Mouse (Mus musculus): ENCODE measurements at regions not wholly inside any gene's neighbourhood (a gene's known extent, or its start where the extent isn't known, plus 50 kb on each side); places are given as distances from the start of the nearest gene placed in this dataset.

DNA sequence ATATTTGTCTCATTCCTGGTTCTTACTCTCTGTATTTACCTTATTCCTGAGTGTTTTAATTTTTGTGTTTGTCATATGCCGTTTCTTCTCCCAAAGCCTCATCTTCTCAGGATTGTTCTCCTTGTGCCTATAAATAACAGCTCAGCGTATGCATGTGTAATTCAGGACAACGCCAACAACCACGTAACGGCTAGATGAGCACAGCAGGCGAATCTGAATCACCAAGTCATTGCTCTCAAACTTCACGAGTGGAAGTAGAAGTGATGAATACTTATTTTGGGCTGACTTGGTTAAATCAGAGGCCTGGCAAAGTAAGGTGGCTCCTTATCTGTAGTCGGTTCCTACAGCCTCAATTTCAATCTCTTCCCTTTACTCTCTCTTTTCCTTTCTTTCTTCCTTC lies 760.7 kb downstream of the Kcnj3 start:
- no peaks in the 10 kb centered on the region for H3K4me1 ChIP-seq (ENCODE audit: control insufficient read depth, insufficient read depth, low read length)
- H3K27me3 ChIP-seq (ENCODE audit: control insufficient read depth, insufficient read depth, low read length), result no peaks in the 10 kb centered on the region
- 72% methylated on average over 8 of the region's 8 CpGs for WGBS
- no peak for DNase-seq
- H3K27ac ChIP-seq, result no peak overlapping the region
- intact Hi-C loops (cut with DNase I), result no loop called here
- H3K9ac ChIP-seq (ENCODE audit: low read depth, low read length), result no peak overlapping the region
- TF ChIP-seq CTCF (IDR thresholded peaks at IDR 0.05), result no peak
- H3K79me2 ChIP-seq (replicated peaks; ENCODE audit: control insufficient read depth, insufficient read depth, low read length), result no peaks in the 10 kb centered on the region
- no peak overlapping the region for H3K4me3 ChIP-seq
- H3K36me3 ChIP-seq (ENCODE audit: control insufficient read depth, insufficient read depth, low read length), result no peaks in the 10 kb centered on the region

DNA sequence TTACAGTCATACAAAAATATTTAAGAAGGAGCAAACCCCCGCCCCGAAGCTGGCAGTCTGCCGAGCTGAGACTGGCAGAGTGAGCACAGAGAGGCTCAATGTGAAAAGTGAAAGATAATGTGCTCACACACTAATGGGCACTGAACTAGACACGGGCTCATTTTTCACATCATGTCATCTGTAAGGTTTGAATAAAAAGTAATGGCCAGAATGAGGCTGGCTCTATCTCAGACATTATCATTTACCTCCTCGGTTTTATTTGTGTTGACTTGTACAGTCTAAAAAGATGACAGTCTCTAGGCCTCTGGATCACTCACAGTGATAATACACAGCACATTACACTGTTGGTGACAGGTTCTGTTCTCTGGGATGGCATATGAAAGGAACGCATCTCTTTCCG lies 791.7 kb downstream of the Kcnj3 start:
- H3K79me2 ChIP-seq (replicated peaks; ENCODE audit: control insufficient read depth, insufficient read depth, low read length), result no peaks in the 10 kb centered on the region
- intact Hi-C loops (cut with DNase I), result no loop called here
- H3K36me3 ChIP-seq (ENCODE audit: control insufficient read depth, insufficient read depth, low read length), result no peaks in the 10 kb centered on the region
- no peak overlapping the region for H3K4me3 ChIP-seq
- no peaks in the 10 kb centered on the region for H3K27me3 ChIP-seq (ENCODE audit: control insufficient read depth, insufficient read depth, low read length)
- WGBS, result 68% methylated on average over 7 of the region's 7 CpGs
- no peak overlapping the region for H3K27ac ChIP-seq
- no peaks in the 10 kb centered on the region for H3K4me1 ChIP-seq (ENCODE audit: control insufficient read depth, insufficient read depth, low read length)
- H3K9ac ChIP-seq (ENCODE audit: low read depth, low read length), result no peak overlapping the region
- DNase-seq, result no peak
- TF ChIP-seq POLR2A (IDR thresholded peaks at IDR 0.05; ENCODE audit: insufficient read depth, low read depth, low read length) (no peak), EP300 (IDR thresholded peaks at IDR 0.05; ENCODE audit: insufficient read depth, low read depth, low read length) (no peak), CTCF (IDR thresholded peaks at IDR 0.05) (no peak)

DNA sequence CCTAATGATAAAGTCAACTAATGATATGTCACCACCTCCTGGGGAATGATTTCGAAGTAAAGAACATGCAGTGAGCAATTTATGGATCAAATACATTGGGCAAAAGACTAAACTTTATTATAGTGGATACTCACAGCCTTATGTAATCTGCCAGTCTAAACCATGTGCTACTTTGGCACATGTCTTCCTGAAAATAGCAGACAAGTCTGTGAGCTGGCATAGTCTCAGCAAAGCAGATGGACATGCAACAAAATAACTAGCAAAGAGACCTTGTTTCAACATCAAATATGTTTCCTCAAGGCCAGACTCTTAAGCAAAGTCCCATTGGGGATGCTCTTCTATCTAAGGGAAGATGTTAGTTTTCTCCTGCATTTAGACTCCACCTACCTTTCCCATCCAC lies 797.3 kb downstream of the Kcnj3 start:
- no peaks in the 10 kb centered on the region for H3K27me3 ChIP-seq (ENCODE audit: control insufficient read depth, insufficient read depth, low read length)
- intact Hi-C loops (cut with DNase I), result no loop called here
- H3K79me2 ChIP-seq (replicated peaks; ENCODE audit: control insufficient read depth, insufficient read depth, low read length), result no peaks in the 10 kb centered on the region
- 49% methylated on average over 1 of the region's 1 CpGs for WGBS
- no peak overlapping the region for H3K9ac ChIP-seq (ENCODE audit: low read depth, low read length)
- no peak overlapping the region for H3K27ac ChIP-seq
- TF ChIP-seq POLR2A (IDR thresholded peaks at IDR 0.05; ENCODE audit: insufficient read depth, low read depth, low read length), result no peak
- TF ChIP-seq EP300 (IDR thresholded peaks at IDR 0.05; ENCODE audit: insufficient read depth, low read depth, low read length), result no peak
- no peak for TF ChIP-seq CTCF (IDR thresholded peaks at IDR 0.05)
- no peaks in the 10 kb centered on the region for H3K4me1 ChIP-seq (ENCODE audit: control insufficient read depth, insufficient read depth, low read length)
- no peak overlapping the region for H3K4me3 ChIP-seq
- no peak for DNase-seq
- H3K36me3 ChIP-seq (ENCODE audit: control insufficient read depth, insufficient read depth, low read length), result no peaks in the 10 kb centered on the region

DNA sequence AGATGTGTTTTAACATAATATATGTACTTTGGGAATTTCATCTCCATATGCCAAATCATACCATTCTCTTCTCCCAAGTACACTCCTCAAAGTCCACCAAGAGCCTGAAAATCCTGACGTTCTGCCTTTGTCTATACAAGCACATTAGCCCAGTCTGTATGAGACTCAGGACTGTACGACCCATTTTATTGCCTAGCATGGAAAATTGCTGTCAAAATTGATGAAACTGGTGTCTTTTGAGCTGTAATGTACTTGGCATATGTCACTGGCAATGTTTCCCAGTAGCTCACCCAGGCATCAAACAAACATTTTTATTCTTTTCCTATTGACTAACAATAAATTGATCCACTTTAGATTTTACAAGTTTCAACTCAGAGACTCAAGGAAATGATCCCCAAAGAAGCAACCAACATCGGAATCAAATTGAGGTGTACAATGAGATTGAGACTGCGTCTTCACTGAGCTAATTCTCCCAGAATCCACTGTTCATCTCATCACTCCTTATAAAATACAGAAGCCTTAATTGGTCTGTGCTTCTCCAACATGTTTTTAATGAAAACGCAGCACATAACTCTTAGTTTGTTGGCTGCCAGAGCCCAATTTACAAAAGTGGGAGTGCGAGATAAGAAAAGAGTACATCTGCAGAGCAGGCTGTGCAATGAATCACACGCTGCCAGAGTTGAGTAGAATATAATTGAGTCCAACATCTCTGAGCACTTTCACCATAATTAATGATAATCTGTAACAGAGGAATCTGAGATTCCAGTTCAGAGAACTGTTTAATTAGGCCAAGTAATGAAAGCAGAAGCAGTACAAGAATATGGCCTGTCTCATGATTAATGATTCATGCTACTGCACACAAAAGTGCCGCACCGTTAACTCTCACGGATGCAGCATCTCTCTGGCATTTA lies 821.5 kb downstream of the Kcnj3 start:
- 65% methylated on average over 10 of the region's 10 CpGs for WGBS

DNA sequence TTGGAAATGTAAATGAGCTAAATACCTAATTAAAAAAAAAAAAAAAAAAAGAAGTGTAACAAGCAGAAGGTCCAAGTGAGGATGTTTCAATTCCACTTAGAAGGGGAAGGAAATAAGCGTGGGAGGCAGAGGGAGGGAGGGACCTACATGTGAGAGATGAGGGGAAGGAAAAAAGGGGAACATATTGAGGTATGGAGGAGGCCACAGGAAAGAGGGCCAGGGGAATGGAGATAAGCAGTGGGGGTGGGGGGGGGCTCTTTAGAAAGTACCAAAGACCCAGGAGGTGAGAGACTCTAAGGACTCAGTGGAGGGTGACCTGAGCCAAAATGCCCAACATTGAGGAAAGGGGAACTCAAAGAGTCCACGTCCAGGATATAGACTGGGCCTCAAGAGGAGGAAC lies 818.9 kb downstream of the Nr4a2 start:
- Histone ChIP-seq H3K27ac (no peak overlapping the region), H3K4me3 (no peak overlapping the region), H3K27me3 (ENCODE audit: control insufficient read depth, insufficient read depth, low read length) (no peaks in the 10 kb centered on the region), H3K36me3 (ENCODE audit: control insufficient read depth, insufficient read depth, low read length) (no peaks in the 10 kb centered on the region), H3K79me2 (replicated peaks; ENCODE audit: control insufficient read depth, insufficient read depth, low read length) (no peaks in the 10 kb centered on the region), H3K4me1 (ENCODE audit: control insufficient read depth, insufficient read depth, low read length) (no peaks in the 10 kb centered on the region; the same call in 1 of the 2 replicates), H3K9ac (ENCODE audit: low read depth, low read length) (no peak overlapping the region)
- DNase-seq, result no peak
- TF ChIP-seq POLR2A (IDR thresholded peaks at IDR 0.05; ENCODE audit: insufficient read depth, low read depth, low read length) (no peak), CTCF (IDR thresholded peaks at IDR 0.05) (no peak), EP300 (IDR thresholded peaks at IDR 0.05; ENCODE audit: insufficient read depth, low read depth, low read length) (no peak)
- intact Hi-C loops (cut with DNase I), result no loop called here
- 55% methylated on average over 2 of the region's 2 CpGs for WGBS

More for the DNA sequence above, 821.5 kb downstream of the Kcnj3 start:
- no peak overlapping the region for H3K27ac ChIP-seq
- no peak overlapping the region for H3K9ac ChIP-seq (ENCODE audit: low read depth, low read length)
- H3K36me3 ChIP-seq (ENCODE audit: control insufficient read depth, insufficient read depth, low read length), result no peaks in the 10 kb centered on the region
- intact Hi-C loops (cut with DNase I), result no loop called here
- H3K4me1 ChIP-seq (ENCODE audit: control insufficient read depth, insufficient read depth, low read length), result no peaks in the 10 kb centered on the region
- H3K4me3 ChIP-seq, result no peak overlapping the region
- DNase-seq, result no peak
- no peaks in the 10 kb centered on the region for H3K79me2 ChIP-seq (replicated peaks; ENCODE audit: control insufficient read depth, insufficient read depth, low read length)
- H3K27me3 ChIP-seq (ENCODE audit: control insufficient read depth, insufficient read depth, low read length), result no peaks in the 10 kb centered on the region
- TF ChIP-seq EP300 (IDR thresholded peaks at IDR 0.05; ENCODE audit: insufficient read depth, low read depth, low read length), result no peak
- no peak for TF ChIP-seq CTCF (IDR thresholded peaks at IDR 0.05)
- TF ChIP-seq POLR2A (IDR thresholded peaks at IDR 0.05; ENCODE audit: insufficient read depth, low read depth, low read length), result no peak

DNA sequence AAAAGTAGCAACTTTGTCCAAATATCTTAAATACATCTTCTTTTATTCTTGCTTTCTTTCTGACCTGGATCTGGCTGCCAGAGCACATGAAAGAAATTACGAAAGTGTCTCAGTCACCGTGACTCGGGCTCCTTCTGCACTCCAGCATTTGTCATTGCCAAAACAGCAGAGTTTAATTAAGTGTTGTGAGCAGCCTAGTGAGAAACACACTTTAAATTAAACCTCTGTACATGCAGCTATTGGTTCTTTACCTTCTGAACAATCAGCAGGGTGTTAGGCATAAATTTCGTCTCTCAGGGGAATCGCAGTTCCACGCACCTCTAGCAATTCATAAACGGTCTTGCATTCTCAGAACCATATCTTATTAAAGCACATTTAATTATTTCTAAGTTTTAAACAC lies 802.1 kb downstream of the Nr4a2 start:
- intact Hi-C loops (cut with DNase I), result no loop called here
- DNase-seq, result no peak
- Histone ChIP-seq H3K36me3 (ENCODE audit: control insufficient read depth, insufficient read depth, low read length) (no peaks in the 10 kb centered on the region), H3K4me3 (no peak overlapping the region), H3K4me1 (ENCODE audit: control insufficient read depth, insufficient read depth, low read length) (no peaks in the 10 kb centered on the region), H3K79me2 (replicated peaks; ENCODE audit: control insufficient read depth, insufficient read depth, low read length) (no peaks in the 10 kb centered on the region), H3K27ac (no peak overlapping the region), H3K27me3 (ENCODE audit: control insufficient read depth, insufficient read depth, low read length) (no peaks in the 10 kb centered on the region), H3K9ac (ENCODE audit: low read depth, low read length) (no peak overlapping the region)
- TF ChIP-seq EP300 (IDR thresholded peaks at IDR 0.05; ENCODE audit: insufficient read depth, low read depth, low read length) (no peak), CTCF (IDR thresholded peaks at IDR 0.05) (no peak)
- 85% methylated on average over 7 of the region's 7 CpGs for WGBS

All from heart, adult 2 months (tissue).